Mouse (Mus musculus): ENCODE results near the gene Sstr3.

Sstr3 gene

DNA sequence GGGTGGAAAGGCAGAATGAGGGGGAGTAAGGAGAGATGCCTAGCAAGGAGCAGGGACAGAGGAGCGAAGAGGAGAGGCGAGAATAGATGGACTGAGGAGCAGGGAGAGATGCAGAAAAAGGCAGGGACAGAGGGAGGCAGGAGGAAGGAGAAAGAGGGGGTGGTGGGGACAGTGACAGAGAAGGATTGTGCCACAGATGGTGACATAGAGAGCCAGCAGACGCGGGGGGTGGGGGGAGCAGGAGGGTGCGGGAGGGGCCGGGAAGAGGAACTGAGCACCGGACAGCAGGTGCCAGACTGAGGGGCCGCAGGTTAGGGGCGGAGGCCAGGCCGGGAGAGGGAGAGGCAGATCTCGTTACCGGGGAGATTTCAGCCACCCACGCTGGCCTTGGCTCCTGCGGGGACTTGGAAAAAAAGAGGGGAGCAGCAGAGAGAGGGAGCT, at the start of gene Sstr3:
TSS of gene Sstr3 (minus strand) at position 125 of the 441 bp plus-strand sequence.
- no peak for DNase-seq (ENCODE audit: low spot score)

DNA sequence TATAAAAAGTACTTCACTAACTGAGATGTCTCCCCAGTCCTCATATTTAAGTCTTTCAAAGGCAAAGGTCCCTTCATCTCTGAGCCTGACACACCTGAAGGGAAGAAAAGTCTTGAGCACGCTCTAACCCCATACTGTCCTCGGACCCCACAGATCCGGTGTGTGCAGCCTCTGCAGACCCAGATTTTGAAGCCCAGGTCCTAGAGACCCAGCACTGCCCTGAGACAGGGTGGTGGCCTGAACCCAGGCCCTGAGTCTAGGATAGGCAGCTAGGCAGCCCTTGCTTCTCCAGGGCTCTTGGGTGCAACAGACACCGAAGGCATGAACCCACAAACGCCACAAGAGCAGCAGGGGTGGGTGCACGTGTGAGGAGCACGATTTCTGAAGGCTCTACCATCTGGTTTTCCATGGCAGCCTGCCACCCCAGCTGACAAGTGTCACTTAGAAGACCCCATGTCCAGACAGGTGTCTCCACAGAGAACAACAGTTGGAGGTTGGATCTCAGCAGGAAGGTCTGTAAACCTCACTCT, 49.5 kb upstream of the Sstr3 start:
- no peak for DNase-seq (ENCODE audit: low spot score)

DNA sequence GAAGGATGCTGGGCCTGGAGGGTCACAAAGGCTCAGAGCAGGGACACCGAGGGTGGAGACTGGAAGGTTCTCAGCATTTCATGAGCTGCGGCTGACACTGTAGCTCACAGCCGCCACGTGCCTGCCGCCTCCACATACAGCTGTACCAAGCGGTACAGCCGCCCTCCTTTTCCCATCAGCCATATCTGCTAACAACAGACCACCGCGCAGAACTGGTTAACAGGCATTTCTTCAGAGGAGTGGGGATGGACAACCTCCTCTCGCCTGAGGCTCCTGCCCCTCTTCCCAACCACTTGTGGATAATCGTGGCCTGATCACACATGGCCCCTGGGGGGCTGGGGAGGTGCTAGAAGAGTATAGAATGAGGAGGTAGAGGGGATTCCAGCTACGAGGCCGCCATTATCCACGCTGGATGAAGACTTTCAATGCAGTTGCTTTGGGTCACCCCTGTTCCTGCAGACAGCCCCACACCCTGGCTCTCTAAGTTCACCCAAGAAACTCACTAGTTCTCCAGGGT, 48.0 kb upstream of the Sstr3 start:
- no peak for DNase-seq (ENCODE audit: low spot score)

DNA sequence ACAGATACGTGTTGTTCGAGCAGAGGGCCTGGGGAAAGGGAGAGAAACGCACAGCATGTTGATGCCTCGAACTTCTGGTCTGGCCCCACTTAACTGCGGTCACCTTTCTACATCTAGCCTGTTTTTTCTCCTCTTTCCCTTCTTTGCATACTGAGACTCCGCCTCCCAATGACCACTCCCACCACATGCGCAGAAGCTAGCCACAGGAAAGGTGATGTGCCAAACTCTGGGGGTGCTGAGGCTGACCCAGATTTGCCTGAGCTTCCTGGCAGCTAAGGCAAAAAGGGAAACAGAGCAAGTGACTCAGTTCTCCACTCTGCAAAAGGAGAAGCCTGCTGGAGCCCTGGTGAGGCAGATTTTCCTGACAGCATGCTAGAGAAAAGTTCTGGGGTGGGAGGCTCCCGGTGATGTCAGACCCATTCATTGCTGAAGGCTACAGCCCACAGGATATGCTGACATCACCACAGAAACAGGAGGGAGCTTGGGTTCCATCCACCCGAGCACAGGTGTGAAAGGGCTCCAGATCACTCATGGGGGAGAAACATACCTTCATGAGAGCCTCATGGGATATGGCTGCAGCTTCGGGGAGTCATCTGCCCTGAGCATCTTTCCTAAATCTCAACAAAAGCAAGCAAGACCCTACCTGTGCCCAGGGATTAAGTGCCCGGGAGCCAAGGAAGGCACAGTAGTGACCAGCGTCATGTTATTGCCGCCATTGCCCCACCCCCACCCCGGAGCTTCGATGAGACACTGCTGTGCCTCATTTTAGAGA, 47.4 kb upstream of the Sstr3 start:
- no peak for DNase-seq (ENCODE audit: low spot score)

DNA sequence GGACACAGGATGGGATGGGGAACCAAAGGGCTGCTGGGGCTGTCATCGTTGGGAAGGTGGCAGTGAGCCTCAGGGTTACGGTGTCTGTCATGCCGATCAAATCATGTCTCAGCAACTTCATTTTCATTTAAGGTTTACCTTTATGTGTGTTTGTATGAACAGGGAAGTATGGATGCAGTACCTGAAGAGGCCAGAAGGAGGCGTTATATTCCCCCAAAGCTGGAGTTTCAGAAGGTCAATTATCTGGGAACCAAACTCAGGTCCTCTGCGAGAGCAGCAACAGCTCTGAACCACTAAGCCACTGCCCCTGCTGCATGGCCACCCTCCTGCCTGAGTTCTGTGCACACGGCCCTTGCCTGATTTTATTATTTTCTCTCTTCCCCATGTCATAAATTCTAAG, 46.3 kb upstream of the Sstr3 start:
- DNase-seq (ENCODE audit: low spot score), result no peak

DNA sequence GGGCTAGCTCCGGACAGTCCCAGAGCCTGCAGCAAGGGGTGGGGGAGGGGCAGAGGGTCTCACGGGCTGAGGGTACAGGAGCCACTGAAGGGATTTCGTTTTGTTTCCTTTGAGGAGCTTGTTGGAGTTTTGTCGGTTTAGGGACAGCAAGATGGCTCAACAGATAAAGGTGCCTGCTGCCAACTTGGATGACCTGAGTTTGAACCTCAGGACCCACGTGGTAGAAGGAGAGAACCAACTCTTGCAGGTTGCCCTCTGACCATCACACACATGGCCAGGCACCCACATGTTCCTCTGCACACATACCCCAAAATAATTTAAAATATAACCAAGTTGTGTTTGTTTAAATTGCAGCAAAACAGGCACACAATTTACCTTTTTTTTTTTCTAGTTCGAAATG, 45.5 kb upstream of the Sstr3 start:
- DNase-seq (ENCODE audit: low spot score), result no peak

DNA sequence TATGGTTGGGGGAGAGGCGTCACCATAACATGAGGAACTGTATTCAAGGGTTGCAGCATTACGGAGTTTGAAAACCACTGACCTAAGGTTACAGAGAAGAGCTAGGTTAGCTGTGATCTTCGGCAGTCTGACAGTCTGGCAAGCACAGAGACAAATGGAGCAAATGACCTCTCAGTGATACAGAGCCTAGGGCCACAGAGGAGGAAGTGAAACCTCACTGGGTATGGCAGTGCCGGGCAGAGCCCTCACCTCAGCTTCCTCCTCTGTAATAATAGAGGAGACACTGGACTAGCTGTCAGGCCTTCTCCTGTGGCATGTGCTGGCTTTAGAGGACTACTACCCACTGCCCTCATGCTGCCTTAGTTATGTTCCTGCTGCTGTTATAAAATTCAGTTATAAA, 44.4 kb upstream of the Sstr3 start:
- DNase-seq (ENCODE audit: low spot score), result no peak

DNA sequence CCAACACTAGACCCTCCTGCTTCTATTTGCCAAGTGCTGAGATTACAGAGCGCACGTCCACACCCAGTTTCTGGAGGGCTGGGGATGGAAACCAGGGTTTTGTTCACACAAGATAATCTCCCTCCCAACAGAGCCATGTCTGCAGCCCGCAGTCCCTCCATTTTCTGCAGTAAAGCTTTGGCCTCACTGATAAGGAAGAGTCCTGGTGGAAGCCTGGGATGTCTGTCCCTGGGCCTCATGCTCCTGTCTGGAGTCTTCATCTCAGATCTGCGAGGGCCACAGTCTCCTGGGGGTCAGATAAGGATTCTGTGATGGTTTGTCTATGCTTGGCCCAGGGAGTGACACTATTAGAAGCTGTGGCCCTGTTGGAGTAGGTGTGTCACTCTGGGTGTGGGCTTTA, 43.6 kb upstream of the Sstr3 start:
- DNase-seq (ENCODE audit: low spot score), result no peak

DNA sequence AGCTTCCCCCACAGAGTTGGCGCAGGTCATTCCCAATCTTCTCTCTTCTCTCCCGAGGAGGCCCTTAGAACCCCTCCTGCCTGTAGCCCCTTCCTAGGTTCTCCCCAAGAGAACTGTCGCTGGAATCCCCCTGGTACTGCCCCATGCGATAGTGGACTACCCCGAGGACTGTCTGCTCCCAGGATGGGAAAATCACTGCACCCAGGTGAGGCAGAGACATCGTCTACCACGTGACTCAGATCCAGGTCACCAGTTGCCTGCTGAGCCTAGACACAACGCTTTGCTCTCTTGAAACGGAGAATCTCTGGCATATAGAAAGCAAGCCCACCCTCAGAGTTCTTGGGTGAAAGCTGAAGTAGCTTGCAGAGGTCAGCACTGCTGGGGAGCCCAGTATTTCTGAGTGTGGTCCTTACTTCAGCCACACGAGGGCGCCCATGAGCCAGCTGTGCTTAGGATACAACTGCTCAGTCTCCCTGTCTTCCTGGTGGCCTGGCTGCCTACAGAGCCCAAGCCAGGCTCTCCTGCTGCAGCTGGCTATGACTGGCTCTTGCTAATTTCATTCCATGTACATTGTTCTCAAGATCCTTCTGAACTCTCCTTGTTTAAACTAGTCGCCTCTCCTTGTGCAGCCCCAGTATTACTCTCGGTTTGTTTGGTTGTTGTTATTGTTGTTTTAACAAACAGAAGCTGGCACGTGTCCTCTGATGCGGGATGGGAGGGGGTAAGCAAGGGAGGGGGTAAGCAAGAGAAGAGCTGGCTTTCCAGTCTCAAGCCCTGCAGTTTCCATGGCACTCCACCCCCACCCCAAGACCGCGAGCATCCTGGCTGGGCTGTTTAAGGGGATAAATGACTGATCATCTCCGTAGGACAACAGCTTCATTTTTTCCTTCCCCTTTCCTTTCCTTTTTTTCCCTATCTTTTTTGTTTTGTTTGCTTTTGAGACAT, 42.8 kb upstream of the Sstr3 start:
- DNase-seq (ENCODE audit: low spot score), result peak; percentile 82

DNA sequence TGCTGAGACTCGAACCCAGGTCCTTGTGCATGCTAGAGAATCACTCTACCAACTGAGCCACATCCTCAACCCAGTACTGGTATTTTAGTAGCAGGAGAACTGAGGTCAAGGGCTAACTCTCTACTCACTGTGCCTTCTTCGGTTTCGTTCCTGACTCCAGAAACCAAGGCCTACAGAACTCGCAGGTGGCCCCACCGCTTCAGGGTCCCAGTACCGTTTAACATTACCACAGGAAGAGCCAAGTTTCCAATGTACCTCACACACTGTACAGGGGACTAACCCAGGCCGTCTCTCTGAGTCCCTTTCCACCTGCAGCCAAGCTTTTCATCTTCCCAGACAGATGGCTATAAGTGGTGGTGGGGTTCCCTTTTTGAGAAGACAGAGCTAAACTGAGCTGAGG, 40.9 kb upstream of the Sstr3 start:
- DNase-seq (ENCODE audit: low spot score), result no peak

DNA sequence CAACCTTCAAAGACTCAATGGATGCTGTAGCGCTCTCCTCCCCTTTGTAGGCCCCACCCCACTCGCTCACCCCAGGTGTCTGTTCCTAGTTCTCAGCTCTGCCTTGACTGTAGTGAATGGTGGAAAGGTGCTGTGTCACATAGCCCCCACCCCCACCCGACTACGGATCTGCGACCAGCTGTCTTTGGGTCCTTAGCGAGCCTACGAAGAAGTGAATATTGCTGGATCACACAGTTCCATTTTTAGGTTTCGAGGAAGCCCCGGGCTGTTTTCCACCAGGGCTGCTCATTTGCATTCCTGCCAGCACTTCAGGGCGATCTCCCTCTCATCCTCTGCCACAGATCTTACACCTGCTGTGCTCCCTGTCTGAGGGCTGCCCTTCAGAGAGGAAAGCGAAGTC, 38.9 kb upstream of the Sstr3 start:
- no peak for DNase-seq (ENCODE audit: low spot score)

DNA sequence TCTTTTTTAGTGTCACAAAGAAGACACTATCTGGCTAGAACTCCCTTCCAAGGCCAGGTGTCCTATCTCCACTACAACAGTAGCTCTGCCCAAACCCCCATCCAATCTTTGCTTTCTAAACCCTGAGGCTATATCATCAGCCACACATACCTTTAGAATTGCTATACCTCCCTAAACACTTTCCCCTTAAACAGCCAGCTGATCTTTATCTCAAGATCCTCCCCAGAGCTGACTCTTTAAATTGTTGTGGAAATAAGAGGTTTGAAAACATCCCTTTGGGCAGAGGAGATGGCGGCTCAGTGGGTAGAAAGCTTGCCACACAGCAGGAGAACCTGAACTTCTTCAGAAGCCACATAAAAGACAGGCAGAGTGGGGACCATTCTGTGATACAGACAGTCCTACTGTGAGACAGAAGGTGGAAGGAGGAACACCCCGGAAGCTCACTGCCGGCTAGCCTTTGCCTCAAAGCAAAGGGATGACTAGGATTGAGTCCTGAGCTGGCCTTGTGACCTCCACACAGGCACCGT, 31.9 kb upstream of the Sstr3 start:
- DNase-seq (ENCODE audit: low spot score), result no peak

DNA sequence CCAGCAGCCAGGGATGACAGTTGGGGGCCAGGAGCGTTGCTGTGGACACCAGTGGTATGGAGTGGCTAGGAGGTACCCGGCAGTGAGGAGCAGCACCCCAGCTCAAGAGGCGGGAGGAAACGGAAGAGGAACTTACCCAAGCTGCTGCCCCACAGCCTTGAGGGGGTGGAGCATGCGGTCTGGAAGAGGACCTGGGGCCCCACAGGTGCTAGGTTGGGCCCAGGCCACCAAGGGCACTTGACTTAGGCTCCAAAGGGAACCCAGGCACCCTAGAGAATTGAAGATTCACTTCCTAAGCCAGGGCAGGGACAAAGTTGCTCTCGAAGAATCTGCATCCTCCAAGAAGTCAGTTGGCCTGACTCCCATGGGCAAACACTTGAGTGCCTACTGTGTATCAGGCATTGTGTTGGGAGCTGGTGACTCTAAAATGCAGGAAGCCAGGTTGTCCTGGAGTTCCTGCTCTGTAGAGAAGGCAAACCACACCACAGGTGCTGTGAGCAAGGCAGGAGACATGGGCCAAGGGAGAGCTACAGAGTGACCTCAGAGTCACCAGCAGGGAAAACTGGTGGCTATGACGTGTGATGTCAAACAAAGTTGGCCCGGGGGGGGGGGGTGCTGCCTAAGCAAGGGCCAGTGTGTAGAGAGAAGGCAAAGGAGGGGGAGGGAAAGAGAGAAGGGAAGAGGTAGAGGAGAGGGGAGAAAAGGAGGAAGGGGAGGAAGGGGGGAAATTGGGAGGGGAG, 28.3 kb upstream of the Sstr3 start, which contains the start of gene Rac2:
TSS of gene Rac2 (minus strand) at position 126 of the 740 bp plus-strand sequence.
- no peak for DNase-seq (ENCODE audit: low spot score)

DNA sequence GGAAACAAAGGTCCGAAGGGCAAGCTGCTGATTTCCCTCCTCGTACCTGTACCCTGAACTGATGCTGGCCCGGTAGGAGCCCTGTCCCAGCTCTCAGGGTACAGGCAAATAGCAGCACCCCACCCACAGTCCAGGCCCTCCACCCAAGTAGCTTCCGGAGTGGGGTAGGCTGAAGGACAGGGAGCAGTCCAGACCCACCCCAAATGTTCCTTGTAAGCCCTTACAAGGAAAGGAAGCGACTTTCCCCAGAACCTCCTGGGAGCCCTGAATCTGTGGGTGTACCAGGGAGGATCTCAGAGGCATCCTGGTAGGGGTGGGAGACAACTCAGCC, 27.8 kb upstream of the Sstr3 start:
- DNase-seq (ENCODE audit: low spot score), result no peak

DNA sequence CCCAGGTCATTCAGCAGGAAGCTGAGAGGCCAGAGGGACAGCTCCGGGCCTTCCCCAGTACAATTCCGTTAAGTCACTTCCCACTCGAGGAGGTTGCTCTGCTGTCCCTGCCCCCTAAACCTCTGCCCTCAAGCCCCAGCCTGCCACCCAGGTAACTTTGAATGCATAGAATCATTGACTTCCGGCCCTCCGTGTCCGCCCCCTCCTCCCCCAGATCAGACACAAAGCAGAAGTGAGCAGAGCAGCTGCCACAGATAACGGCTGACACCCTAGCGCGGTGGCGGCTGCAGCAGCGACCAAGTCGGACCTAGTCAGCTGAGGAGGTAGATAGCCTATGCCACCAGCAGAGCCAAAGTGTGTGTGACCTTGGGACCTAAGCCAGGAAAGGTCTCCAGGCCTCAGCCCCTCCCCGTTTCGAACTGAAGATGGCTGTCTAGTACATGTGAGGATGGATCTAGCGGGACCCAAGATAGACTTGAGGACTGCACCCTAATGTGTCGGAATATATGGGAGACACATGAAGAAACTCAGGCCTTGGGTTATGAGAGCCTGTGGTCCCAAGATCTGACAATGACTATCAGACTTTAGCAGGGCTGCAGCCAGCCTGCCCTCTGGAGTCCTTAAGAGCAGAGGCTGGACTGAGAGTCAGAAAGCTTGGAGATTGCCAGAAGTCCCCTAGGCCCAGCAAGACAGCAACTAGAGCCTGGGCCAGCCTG, 27.2 kb upstream of the Sstr3 start:
- no peak for DNase-seq (ENCODE audit: low spot score)

DNA sequence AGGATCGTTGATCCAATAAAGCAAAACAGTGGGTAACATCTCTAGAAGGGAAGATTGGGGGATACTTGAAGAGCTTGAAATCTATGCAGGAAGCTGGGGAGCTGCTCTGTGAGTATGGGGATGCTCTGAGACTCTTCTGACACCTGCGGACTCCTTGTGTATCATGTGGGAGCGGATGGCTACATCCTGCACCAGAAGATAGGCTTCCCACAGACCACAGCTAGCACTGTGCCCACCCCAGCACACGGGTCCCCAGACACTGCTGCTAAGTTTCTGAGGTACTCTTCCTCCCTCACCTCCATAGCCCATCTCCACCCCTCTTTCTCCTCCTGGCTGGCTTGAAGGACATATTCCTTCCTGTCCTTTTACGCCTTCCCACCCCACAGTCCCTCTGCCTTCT, 25.7 kb upstream of the Sstr3 start:
- no peak for DNase-seq (ENCODE audit: low spot score)

DNA sequence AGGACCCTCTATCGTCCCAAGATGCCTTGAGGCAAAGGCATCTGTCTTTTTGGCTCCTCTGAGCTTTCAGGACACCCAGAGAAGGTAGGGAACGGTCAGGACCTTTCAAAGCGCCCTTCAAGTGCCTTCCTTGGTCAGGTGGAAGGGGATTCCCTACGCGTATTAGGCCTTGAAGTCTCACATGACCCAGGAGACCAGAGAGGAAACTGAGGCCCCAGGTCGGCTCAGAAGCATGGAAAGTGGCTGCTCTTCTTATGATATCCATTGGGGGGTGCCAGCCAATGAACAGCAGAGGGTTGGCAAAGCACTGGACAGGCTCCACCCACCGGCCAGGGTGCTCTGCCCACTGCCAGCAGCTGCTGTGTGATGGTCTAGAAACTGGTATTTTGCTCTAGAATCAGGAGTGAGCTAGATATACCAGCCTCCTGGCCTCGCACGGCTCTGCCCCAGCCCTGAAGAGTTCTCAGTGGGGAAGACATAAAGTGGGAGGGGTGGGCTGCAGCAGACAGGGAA, 23.2 kb upstream of the Sstr3 start:
- no peak for DNase-seq (ENCODE audit: low spot score)

DNA sequence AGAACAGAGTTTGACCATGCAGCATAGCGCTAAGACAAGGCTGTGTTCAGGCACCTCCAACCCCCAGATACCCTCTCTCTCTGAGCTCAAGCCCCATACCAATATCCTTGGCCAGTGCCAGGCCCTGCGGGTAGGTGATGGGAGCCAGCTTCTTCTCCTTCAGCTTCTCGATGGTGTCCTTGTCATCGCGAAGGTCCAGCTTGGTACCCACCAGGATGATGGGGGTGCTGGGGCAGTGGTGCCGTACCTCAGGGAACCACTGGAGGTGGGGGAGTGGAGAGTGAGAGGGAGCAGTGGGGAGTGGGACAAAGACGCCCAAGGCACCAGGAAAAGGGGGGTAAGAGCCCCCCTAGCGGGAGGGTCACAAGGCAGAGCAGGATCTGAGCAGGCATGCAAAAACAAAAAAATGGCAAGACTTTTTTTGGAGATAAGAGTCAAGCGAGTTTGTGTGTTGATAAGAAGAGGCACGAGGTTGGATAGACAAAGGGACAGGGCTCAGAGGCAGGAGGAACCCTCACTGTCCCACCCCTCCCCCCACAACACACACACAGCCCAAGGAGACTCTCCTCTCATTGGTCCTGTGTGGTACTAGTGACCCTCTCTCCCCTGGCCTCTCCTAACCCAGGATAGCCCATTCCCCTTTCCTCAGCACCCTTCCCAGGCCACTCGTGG, 20.4 kb upstream of the Sstr3 start:
- no peak for DNase-seq (ENCODE audit: low spot score)

DNA sequence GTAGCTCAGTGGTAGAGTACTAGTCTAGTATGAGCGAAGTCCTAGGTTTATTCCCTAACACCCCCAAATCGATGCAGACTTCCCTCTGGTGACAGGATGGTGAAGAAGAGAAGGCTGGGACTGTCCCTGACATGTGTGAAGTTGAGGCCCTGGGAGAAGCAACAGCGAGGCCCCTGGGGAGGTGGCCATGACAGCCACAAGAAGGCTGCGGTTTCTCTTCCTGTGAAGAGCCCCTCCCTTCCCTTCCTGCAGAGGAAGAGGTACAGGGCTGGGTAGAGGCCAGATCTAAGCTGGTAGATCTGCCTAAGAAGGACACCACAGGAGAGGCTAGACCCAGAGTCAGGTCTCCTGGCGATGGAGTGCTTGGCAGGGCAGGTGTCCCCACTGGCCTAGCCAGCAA, 19.5 kb upstream of the Sstr3 start:
- no peak for DNase-seq (ENCODE audit: low spot score)

DNA sequence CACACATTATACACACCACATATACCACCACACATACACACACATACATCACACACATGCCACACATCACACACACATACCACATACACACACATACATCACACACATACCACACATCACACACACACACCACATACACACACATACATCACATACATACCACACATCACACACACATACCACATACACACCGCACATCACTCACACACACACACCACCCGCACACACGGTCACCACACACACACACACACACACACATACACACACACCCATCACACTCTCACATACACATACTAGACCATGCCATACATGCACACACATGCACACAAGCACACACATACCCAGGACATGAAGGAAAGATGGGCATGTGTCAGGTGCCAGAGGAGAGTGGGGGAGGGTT, 18.9 kb upstream of the Sstr3 start:
- DNase-seq (ENCODE audit: low spot score), result no peak
